Mouse (Mus musculus) neural tube, embryonic 14.5 days (tissue): Measurements from ENCODE around the gene Itga11. TPM values are rescaled to one million over a fixed set of nuclear protein-coding genes. Genes with fewer than 3 reads are reported as not detected.
A peak's percentile ranks its signal among the peaks of the same experiment; 100 is the strongest.
"Not testable (repeated sequence)": the region's sequence is repeated elsewhere in the genome, so short reads cannot be mapped to it uniquely, and the experiment has no call there.

Source experiments
- ATAC-seq: fragments of 200-750 bp; cut with Nextera tagmentation; 2 replicates; pipeline ENCODE4 v1.8.0; 2017; ENCODE audit warnings: low read depth, mild to moderate bottlenecking, moderate TSS enrichment, moderate library complexity
- H3K27ac ChIP-seq: fragments of 300-500 bp; sonication (generic); 2 replicates; pipeline ENCODE4 v1.5.1; 2014; ENCODE audit warnings: low read depth, mild to moderate bottlenecking, control low read depth, low read length, moderate library complexity, mixed read lengths
- H3K27me3 ChIP-seq: fragments of 300-500 bp; sonication (generic); 2 replicates; pipeline ENCODE4 v1.6.1; 2014; ENCODE audit warnings: low read length; ENCODE audit not compliant: control insufficient read depth, insufficient read depth
- H3K36me3 ChIP-seq: fragments of 300-500 bp; sonication (generic); 2 replicates; pipeline ENCODE4 v1.6.1; 2014; ENCODE audit warnings: low read length, mixed read lengths; ENCODE audit not compliant: control insufficient read depth, insufficient read depth
- H3K4me1 ChIP-seq: fragments of 300-500 bp; sonication (generic); 2 replicates; pipeline ENCODE4 v1.6.1; 2014; ENCODE audit warnings: low read length; ENCODE audit not compliant: control insufficient read depth, insufficient read depth
- H3K4me2 ChIP-seq: fragments of 300-500 bp; sonication (generic); 2 replicates; pipeline ENCODE4 v1.6.1; 2014; ENCODE audit warnings: mild to moderate bottlenecking, low read depth, low read length, control low read depth
- H3K4me3 ChIP-seq: fragments of 300-500 bp; sonication (generic); 2 replicates; pipeline ENCODE4 v1.5.1; 2014; ENCODE audit warnings: low read depth, low read length, control low read depth, mixed read lengths
- H3K9ac ChIP-seq: fragments of 300-500 bp; sonication (generic); replicated peaks from 2 replicates; pipeline ENCODE4 v1.6.1; 2014; ENCODE audit warnings: low read depth, mild to moderate bottlenecking, control low read depth, low read length, mixed read lengths
- H3K9me3 ChIP-seq: fragments of 300-500 bp; sonication (generic); 2 replicates; pipeline ENCODE4 v1.6.1; 2016; ENCODE audit warnings: low read length; ENCODE audit not compliant: control insufficient read depth
- WGBS: fragments of 180-500 bp; shearing (Covaris S2); extraction: QIAGEN DNeasy Blood & Tissue Kit; methylation state at CpG from one replicate; pipeline ENCODE4 v1.1.7; 2014; 5-methylcytosine and 5-hydroxymethylcytosine counted together
- polyA plus RNA-seq: library from polyadenylated mRNA; unstranded; fragments of >200 nt; fragmentation: Nextera tagmentation; extraction: Ambion mirVana; gene quantifications from 2 replicates; pipeline ENCODE4 v1.2.1, GENCODE M21; 2014

Itga11 gene
- polyA plus RNA-seq, 1 experiment from 2014 or later: 0.33 TPM

GRCm38 (mm10) chr9:62782976-62783781, 105.6 kb downstream of the Itga11 start:
- ATAC-seq: peak; percentile 85
- Histone ChIP-seq H3K9me3 (no peaks in the 10 kb centered on the region), H3K27me3 (no peaks in the 10 kb centered on the region), H3K27ac (peak overlapping the region; percentile 71), H3K4me2 (peak overlapping the region; percentile 23; the same call in 1 of the 2 replicates), H3K4me3 (no peak overlapping the region), H3K36me3 (no peaks in the 10 kb centered on the region), H3K4me1 (peaks cover 13% of the 10 kb centered on the region), H3K9ac (peak overlapping the region; percentile 28; the same call in 1 of the 2 replicates)
- WGBS: 36% methylated on average over 14 of the region's 16 CpGs

GRCm38 (mm10) chr9:62784233-62784632, 106.6 kb downstream of the Itga11 start:
- Histone ChIP-seq H3K27ac (0 out of 2 replicates have a peak overlapping the region, but pooled peaks have one; percentile 71), H3K4me3 (no peak overlapping the region), H3K27me3 (no peaks in the 10 kb centered on the region), H3K9ac (no peak overlapping the region), H3K4me2 (no peak overlapping the region), H3K36me3 (no peaks in the 10 kb centered on the region), H3K4me1 (peaks cover 13% of the 10 kb centered on the region), H3K9me3 (no peaks in the 10 kb centered on the region)
- 92% methylated on average over 2 of the region's 2 CpGs for WGBS
- no peak for ATAC-seq

- ATAC-seq: no peak
- Histone ChIP-seq H3K36me3 (no peaks in the 10 kb centered on the region), H3K4me2 (no peak overlapping the region), H3K9me3 (no peaks in the 10 kb centered on the region), H3K9ac (no peak overlapping the region), H3K4me3 (no peak overlapping the region), H3K4me1 (peaks cover 13% of the 10 kb centered on the region), H3K27ac (no peak overlapping the region), H3K27me3 (no peaks in the 10 kb centered on the region)
- 81% methylated on average over 5 of the region's 5 CpGs for WGBS
Observed at GRCm38 (mm10) chr9:62786721-62787120, 109.1 kb downstream of the Itga11 start.

- no peaks in the 10 kb centered on the region for H3K9me3 ChIP-seq
- ATAC-seq: no peak
- no peak overlapping the region for H3K4me2 ChIP-seq
- no peaks in the 10 kb centered on the region for H3K27me3 ChIP-seq
- H3K27ac ChIP-seq: no peak overlapping the region
- H3K9ac ChIP-seq: no peak overlapping the region
- no peaks in the 10 kb centered on the region for H3K4me1 ChIP-seq
- 92% methylated on average over 12 of the region's 12 CpGs for WGBS
- H3K36me3 ChIP-seq: no peaks in the 10 kb centered on the region
- H3K4me3 ChIP-seq: no peak overlapping the region
Observed at GRCm38 (mm10) chr9:62789856-62790255, 112.2 kb downstream of the Itga11 start.

- not testable (repeated sequence) for H3K27ac ChIP-seq, H3K4me3 ChIP-seq, ATAC-seq, H3K4me1 ChIP-seq, H3K9me3 ChIP-seq, H3K9ac ChIP-seq, H3K4me2 ChIP-seq, H3K27me3 ChIP-seq
- H3K36me3 ChIP-seq: peaks cover 19% of the 10 kb centered on the region; the same call in 1 of the 2 replicates
- WGBS: 94% methylated on average over 2 of the region's 2 CpGs
Observed at GRCm38 (mm10) chr9:62799218-62799617, 121.6 kb downstream of the Itga11 start.

GRCm38 (mm10) chr9:62810095-62810494, 132.5 kb downstream of the Itga11 start:
- Histone ChIP-seq H3K4me3 (peak overlapping the region; percentile 94), H3K27me3 (no peaks in the 10 kb centered on the region), H3K4me2 (peak overlapping the region; percentile 60), H3K27ac (no peak overlapping the region), H3K9me3 (no peaks in the 10 kb centered on the region), H3K36me3 (no peaks in the 10 kb centered on the region), H3K9ac (peak overlapping the region; percentile 97), H3K4me1 (peaks cover 17% of the 10 kb centered on the region)
- 18% methylated on average over 8 of the region's 8 CpGs for whole genome bisulfite sequencing
- ATAC-seq: no peak

- under 1% methylated on average over 58 of the region's 58 CpGs for WGBS
- Histone ChIP-seq H3K9ac (peak overlapping the region; percentile 97), H3K4me3 (peak overlapping the region; percentile 94), H3K4me2 (peak overlapping the region; percentile 60), H3K36me3 (no peaks in the 10 kb centered on the region), H3K9me3 (no peaks in the 10 kb centered on the region), H3K27ac (peak overlapping the region; percentile 92), H3K4me1 (peaks cover 17% of the 10 kb centered on the region), H3K27me3 (no peaks in the 10 kb centered on the region)
- peak; percentile 77 for ATAC-seq
Observed at GRCm38 (mm10) chr9:62810543-62811515, 133.2 kb downstream of the Itga11 start.

GRCm38 (mm10) chr9:62811516-62812121, 134.0 kb downstream of the Itga11 start, which contains the start of gene Fem1b:
Gene Fem1b, minus strand, starts transcription at chr9:62811934.
- Histone ChIP-seq H3K9ac (peak within 1 kb of the TSS; percentile 97), H3K4me1 (peaks cover 17% of the 10 kb centered on the region), H3K27ac (peak within 1 kb of the TSS; percentile 92), H3K4me2 (peak within 1 kb of the TSS; percentile 60), H3K9me3 (no peaks in the 10 kb centered on the region), H3K4me3 (peak within 1 kb of the TSS; percentile 94), H3K27me3 (no peaks in the 10 kb centered on the region), H3K36me3 (no peaks in the 10 kb centered on the region)
- WGBS: under 1% methylated on average over 65 of the region's 68 CpGs
- peak; percentile 92 for ATAC-seq
